Mouse (Mus musculus): ENCODE data around the gene Stat5b.

- TF ChIP-seq CTCF (conservative IDR thresholded peaks at IDR 0.05; ENCODE audit: insufficient read depth, insufficient read length, low read depth, low read length) (0 out of 2 replicates have a peak, but pooled peaks have one; percentile 12), POLR2A (IDR thresholded peaks at IDR 0.05; ENCODE audit: low read depth, low read length) (no peak)
These were observed 90.8 kb downstream of the Stat5b start, which contains the start of gene Kcnh4 for GRCm38 (mm10) chr11:100759611-100760233.
